Mouse (Mus musculus) liver, postnatal 0 days (tissue): ENCODE measurements around the gene Hacd2. TPM values are rescaled to one million over a fixed set of nuclear protein-coding genes. Genes with fewer than 3 reads are reported as not detected.

Experiments
- ATAC-seq: fragments of 200-750 bp; cut with Nextera tagmentation; 2 replicates; pipeline ENCODE4 v1.8.0; 2017; ENCODE audit warnings: mild to moderate bottlenecking, moderate library complexity
- DNase-seq: peaks from one replicate; pipeline ENCODE4 v3.0.0-alpha.2; 2016
- H3K27ac ChIP-seq: fragments of 300-500 bp; sonication (generic); 2 replicates; pipeline ENCODE4 v1.5.1; 2014; ENCODE audit warnings: antibody characterized with exemption, moderate library complexity, mild to moderate bottlenecking, low read depth
- H3K27me3 ChIP-seq: fragments of 300-500 bp; sonication (generic); 2 replicates; pipeline ENCODE4 v1.6.1; 2014; ENCODE audit warnings: low read length, control low read depth, mixed read lengths; ENCODE audit not compliant: insufficient read depth
- H3K36me3 ChIP-seq: fragments of 300-500 bp; sonication (generic); replicated peaks from 2 replicates; pipeline ENCODE4 v1.6.1; 2014; ENCODE audit warnings: mild to moderate bottlenecking, control low read depth, low read length, moderate library complexity, mixed read lengths; ENCODE audit not compliant: insufficient read depth
- H3K4me1 ChIP-seq: fragments of 300-500 bp; sonication (generic); 2 replicates; pipeline ENCODE4 v1.6.1; 2014; ENCODE audit warnings: antibody characterized with exemption, mild to moderate bottlenecking, control low read depth; ENCODE audit not compliant: insufficient read depth
- H3K4me2 ChIP-seq: fragments of 300-500 bp; sonication (generic); 2 replicates; pipeline ENCODE4 v1.6.1; 2014; ENCODE audit warnings: low read depth, mild to moderate bottlenecking, low read length, moderate library complexity, mixed read lengths
- H3K4me3 ChIP-seq: fragments of 300-500 bp; sonication (generic); 2 replicates; pipeline ENCODE4 v1.5.1; 2014; ENCODE audit warnings: low read depth, low read length
- H3K9ac ChIP-seq: fragments of 300-500 bp; sonication (generic); replicated peaks from 2 replicates; pipeline ENCODE4 v1.6.1; 2014; ENCODE audit warnings: mild to moderate bottlenecking, moderate library complexity
- H3K9me3 ChIP-seq: fragments of 300-500 bp; sonication (generic); 2 replicates; pipeline ENCODE4 v1.6.1; 2016; ENCODE audit warnings: mild to moderate bottlenecking, control low read depth, low read length, mixed read lengths
- CTCF ChIP-seq: sonication (generic); IDR thresholded peaks from 2 replicates; pipeline ENCODE4 v1.5.1; 2016; ENCODE audit warnings: antibody characterized with exemption, low read depth
- EP300 ChIP-seq: IDR thresholded peaks from 2 replicates; pipeline ENCODE4 v1.6.1; 2016; ENCODE audit warnings: antibody characterized with exemption, low read depth, mild to moderate bottlenecking
- WGBS: fragments of 180-500 bp; shearing (Covaris S2); extraction: QIAGEN DNeasy Blood & Tissue Kit; methylation state at CpG from one replicate; pipeline ENCODE4 v1.1.7; 2014; ENCODE audit not compliant: insufficient replicate concordance; 5-methylcytosine and 5-hydroxymethylcytosine counted together
- polyA plus RNA-seq: library from polyadenylated mRNA; unstranded; fragments of >200 nt; fragmentation: Nextera tagmentation; extraction: Ambion mirVana; gene quantifications from 2 replicates; pipeline ENCODE4 v1.2.1, GENCODE M21; 2015

The Hacd2 gene
- polyA plus RNA-seq, 1 experiment from 2014 or later, result 154 TPM

GRCm38 (mm10) chr16:34994641-34995141 lies 27.5 kb upstream of the Hacd2 start:
- TF ChIP-seq EP300 (no peak), CTCF (no peak)
- Histone ChIP-seq H3K27ac (no peak overlapping the region), H3K9me3 (no peaks in the 10 kb centered on the region), H3K9ac (no peak overlapping the region), H3K36me3 (no peaks in the 10 kb centered on the region), H3K27me3 (no peaks in the 10 kb centered on the region), H3K4me2 (no peak overlapping the region), H3K4me3 (no peak overlapping the region), H3K4me1 (peaks cover 6% of the 10 kb centered on the region; the same call in 1 of the 2 replicates)
- DNase-seq (no peak), ATAC-seq (no peak)
- 80% methylated on average over 9 of the region's 9 CpGs for WGBS

- Histone ChIP-seq H3K9ac (no peak overlapping the region), H3K4me3 (no peak overlapping the region), H3K36me3 (no peaks in the 10 kb centered on the region), H3K27ac (no peak overlapping the region), H3K4me1 (peaks cover 6% of the 10 kb centered on the region; the same call in 1 of the 2 replicates), H3K27me3 (no peaks in the 10 kb centered on the region), H3K4me2 (no peak overlapping the region), H3K9me3 (no peaks in the 10 kb centered on the region)
- 53% methylated on average over 5 of the region's 5 CpGs for WGBS
- DNase-seq (peak; percentile 48), ATAC-seq (no peak)
- TF ChIP-seq EP300 (no peak), CTCF (no peak)
Observed at GRCm38 (mm10) chr16:34996133-34996532, 26.1 kb upstream of the Hacd2 start.

GRCm38 (mm10) chr16:34997052-34997451 lies 25.2 kb upstream of the Hacd2 start:
- H3K27ac ChIP-seq, result no peak overlapping the region
- no peak overlapping the region for H3K9ac ChIP-seq
- peaks cover 6% of the 10 kb centered on the region; the same call in 1 of the 2 replicates for H3K4me1 ChIP-seq
- WGBS, result 74% methylated on average over 4 of the region's 4 CpGs
- no peak overlapping the region for H3K4me3 ChIP-seq
- H3K4me2 ChIP-seq, result no peak overlapping the region
- DNase-seq (no peak), ATAC-seq (no peak)
- no peaks in the 10 kb centered on the region for H3K9me3 ChIP-seq
- H3K27me3 ChIP-seq, result no peaks in the 10 kb centered on the region
- H3K36me3 ChIP-seq, result no peaks in the 10 kb centered on the region
- TF ChIP-seq CTCF (no peak), EP300 (no peak)

- no peaks in the 10 kb centered on the region for H3K9me3 ChIP-seq
- H3K36me3 ChIP-seq, result no peaks in the 10 kb centered on the region
- H3K9ac ChIP-seq, result no peak overlapping the region
- peaks cover 6% of the 10 kb centered on the region; the same call in 1 of the 2 replicates for H3K4me1 ChIP-seq
- no peak overlapping the region for H3K4me3 ChIP-seq
- WGBS, result 60% methylated on average over 10 of the region's 10 CpGs
- DNase-seq, result no peak
- no peak overlapping the region for H3K27ac ChIP-seq
- TF ChIP-seq CTCF (no peak), EP300 (no peak)
- no peak for ATAC-seq
- no peak overlapping the region for H3K4me2 ChIP-seq
- H3K27me3 ChIP-seq, result no peaks in the 10 kb centered on the region
Observed at GRCm38 (mm10) chr16:34997576-34997975, 24.7 kb upstream of the Hacd2 start.

- no peak overlapping the region for H3K4me3 ChIP-seq
- no peak for ATAC-seq
Observed at GRCm38 (mm10) chr16:34999016-34999415, 23.2 kb upstream of the Hacd2 start.

GRCm38 (mm10) chr16:34999986-35000385 lies 22.2 kb upstream of the Hacd2 start:
- Histone ChIP-seq H3K4me3 (no peak overlapping the region), H3K4me1 (peaks cover 6% of the 10 kb centered on the region; the same call in 1 of the 2 replicates), H3K27ac (no peak overlapping the region), H3K27me3 (no peaks in the 10 kb centered on the region), H3K36me3 (no peaks in the 10 kb centered on the region), H3K4me2 (no peak overlapping the region), H3K9ac (no peak overlapping the region), H3K9me3 (no peaks in the 10 kb centered on the region)
- no peak for ATAC-seq
- WGBS, result 65% methylated on average over 11 of the region's 11 CpGs
- no peak for DNase-seq
- TF ChIP-seq CTCF, result no peak
- no peak for TF ChIP-seq EP300

More at GRCm38 (mm10) chr16:34999016-34999415, 23.2 kb upstream of the Hacd2 start:
- Histone ChIP-seq H3K27ac (no peak overlapping the region), H3K27me3 (no peaks in the 10 kb centered on the region), H3K9ac (no peak overlapping the region), H3K36me3 (no peaks in the 10 kb centered on the region), H3K4me2 (no peak overlapping the region), H3K4me1 (peaks cover 8% of the 10 kb centered on the region; the same call in 1 of the 2 replicates), H3K9me3 (no peaks in the 10 kb centered on the region)
- DNase-seq, result no peak
- 65% methylated on average over 3 of the region's 3 CpGs for WGBS
- TF ChIP-seq EP300 (no peak), CTCF (no peak)
